Mouse (Mus musculus) retina, postnatal 7 days (tissue): Measurements from ENCODE around the gene Mpnd.
"Not testable (repeated sequence)": the region's sequence is repeated elsewhere in the genome, so short reads cannot be mapped to it uniquely, and the experiment has no call there.

Source experiments
- DNase-seq: peaks from one replicate; pipeline ENCODE4 v3.0.0-alpha.2; 2012; ENCODE audit warnings: low read depth, low spot score

The Mpnd gene

DNA sequence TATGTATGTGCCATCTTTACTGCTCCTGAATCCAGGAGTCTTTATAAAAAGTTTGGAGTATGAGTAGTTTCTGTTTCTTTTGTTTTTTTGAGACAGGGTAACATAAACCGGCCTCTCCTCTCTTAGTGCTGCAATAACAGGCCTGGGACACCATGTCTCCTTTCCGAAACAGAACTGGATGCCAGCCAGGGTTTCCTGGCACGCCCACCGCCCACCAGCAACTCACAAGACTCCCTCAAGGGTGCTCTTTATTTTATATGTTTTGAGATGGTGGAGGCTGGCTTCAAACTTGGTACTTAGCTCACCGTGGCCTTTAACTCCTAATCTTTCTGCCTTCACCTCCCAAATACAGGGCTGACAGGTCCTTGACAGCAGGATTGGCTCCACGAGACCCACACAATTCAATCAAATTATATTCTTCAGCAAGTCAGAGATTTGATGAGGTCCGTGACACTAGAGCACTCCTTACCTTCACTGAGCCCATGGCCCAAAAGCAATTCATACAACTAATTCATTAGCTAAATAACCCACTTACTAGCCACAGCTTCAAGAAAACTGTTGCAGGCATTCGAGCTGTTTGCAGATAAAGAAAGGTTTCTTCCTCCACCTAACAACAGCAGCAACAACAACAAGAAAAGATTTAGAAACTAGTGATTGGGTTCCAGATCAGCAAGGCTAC lies 33.2 kb downstream of the Mpnd start:
- DNase-seq = no peak

DNA sequence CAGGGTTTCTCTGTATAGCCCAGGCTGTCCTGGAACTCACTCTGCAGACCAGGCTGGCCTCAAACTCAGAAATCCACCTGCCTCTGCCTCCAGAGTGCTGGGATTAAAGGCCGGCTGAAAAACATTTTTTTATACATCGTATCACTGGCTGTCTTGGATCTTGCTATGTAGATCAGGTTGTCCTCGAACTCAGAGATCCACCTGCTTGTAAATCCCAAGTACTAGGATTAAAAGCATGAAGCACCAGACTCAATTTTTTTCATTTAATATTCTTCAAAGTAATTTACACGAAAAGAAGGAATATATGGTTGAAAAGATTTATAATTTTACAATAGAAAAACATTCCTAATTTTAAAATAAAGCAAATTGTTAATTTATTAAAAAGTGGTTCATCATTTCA lies 33.8 kb downstream of the Mpnd start:
- no peak for DNase-seq

DNA sequence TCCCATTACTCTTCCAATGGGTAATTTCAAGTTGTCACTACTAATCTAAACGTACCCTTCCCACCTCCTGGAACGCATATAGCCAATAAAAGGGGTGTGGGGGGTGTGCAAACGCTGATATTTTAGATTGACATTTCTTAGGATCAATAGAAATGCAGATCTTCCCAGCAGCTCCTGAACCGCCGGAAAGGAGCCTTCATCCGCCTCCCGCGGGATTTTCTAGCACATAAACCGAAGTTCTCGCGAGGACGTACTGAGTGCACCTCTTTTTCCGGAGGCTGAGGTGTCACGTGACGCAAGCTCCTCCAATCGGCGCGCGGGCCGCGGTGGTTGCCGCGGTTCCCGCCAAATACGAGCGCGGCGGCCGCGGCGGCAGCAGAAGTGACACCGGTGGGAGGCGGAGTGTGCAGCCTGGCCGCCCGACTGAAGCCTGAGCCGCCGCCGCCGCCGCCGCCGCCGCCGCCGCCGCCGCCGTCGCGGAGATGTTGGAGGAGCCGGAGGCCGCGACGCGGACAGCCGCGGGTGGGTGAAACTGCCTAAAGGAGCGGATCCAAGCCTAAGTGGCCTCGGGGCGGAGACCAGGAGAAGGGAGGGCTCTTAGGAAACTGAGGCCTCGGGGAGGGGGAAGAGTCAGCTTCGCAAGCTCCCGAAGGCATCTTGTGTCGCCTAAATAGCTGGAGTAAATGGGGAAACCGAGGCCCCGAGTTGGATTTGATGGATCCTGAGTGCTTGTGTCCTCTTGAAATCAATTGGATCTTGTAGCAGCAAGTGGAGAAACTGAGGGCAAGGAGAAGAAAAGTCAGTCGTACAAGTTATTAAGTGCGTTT lies 34.7 kb downstream of the Mpnd start, which contains the start of gene Chaf1a:
Chaf1a (plus strand) TSS at position 410 of the 827 bp plus-strand sequence.
- peak; percentile 94 for DNase-seq

DNA sequence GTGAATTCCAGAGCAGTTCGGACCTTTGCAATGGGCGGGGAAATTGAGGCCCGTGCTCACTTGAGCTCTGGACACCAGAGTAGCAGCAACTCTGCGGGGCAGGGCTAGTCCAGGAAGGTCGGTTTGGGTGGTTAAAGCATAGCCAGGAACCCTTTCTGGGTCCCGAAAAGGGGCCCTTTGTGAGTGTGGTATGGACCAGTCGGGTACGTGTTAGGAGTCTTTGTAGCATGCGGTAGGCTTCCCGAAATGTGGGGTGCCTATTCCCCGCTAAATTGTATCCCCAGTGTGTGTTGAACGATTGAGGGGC lies 35.3 kb downstream of the Mpnd start:
- no peak for DNase-seq

DNA sequence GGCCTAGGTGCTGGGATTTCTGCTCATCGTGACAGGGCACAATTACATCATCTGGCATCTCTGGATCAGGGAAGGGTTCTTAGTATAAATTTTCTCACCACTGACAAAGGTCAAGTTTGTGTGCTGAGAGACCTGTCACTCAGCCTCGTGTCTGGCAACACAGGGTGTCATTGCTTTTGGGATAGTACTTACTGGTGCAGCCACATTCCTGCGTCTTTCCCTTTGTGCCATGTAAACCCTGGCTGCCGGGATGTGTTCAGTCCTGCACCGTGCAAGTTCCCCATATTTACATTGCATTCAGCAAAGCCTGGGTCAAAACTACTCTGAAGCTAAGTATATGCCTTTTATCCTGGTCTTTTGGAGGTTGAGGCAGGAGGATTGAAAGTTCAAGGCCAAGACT lies 45.9 kb downstream of the Mpnd start:
- no peak for DNase-seq

DNA sequence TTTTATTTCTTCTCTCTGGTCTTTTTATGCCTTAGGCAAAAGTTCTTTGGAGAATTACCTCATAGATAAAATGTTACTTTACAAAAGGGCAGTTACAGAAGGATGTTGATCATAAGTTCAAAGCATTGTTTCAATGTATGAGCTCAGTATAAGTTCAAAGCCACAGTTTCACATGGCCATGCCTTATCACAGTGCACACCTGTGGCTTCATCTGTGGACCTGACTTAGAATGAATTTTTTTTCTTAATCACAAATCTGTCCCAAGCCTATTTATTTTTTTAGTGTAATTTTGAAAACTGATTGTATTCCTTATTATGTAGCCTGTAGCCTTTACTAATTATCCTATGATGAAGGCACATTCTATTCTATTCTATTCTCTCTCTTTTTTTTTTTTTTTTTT lies 49.4 kb downstream of the Mpnd start:
- DNase-seq = no peak

DNA sequence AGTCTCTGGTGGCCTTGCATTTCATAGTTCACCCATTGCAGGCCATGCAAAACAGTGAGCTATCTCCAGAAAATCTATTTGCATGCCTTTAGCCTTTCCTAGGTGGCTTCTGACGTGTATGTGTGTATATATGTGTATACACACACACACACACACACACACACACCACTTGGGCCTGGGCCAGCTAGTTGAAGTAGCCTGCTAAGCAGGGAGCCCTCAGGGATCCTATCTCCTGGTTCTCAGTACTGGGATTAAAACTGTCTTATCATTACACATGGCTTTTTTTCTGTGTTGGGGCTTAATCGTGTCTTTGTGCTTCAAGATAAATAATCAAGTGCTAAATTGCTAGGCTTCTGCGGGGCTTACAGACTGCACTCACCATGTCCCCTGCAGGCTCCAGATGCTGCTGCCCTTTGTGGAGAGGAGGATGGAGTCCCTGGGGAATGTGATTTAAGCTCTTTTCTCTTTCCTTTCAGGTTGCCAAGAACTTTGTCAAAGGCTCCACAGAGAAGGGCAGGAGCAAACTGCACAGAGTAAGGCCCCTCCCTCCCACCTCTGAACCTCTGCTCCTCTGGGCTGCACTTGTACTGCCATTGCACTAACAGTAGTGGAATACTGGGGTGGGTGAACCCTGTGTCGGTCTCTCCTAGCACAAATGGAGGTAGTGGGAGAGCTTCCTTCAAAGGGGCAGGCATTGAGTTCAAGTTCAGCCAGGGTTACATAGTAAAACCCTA lies 50.6 kb downstream of the Mpnd start:
- DNase-seq = no peak

DNA sequence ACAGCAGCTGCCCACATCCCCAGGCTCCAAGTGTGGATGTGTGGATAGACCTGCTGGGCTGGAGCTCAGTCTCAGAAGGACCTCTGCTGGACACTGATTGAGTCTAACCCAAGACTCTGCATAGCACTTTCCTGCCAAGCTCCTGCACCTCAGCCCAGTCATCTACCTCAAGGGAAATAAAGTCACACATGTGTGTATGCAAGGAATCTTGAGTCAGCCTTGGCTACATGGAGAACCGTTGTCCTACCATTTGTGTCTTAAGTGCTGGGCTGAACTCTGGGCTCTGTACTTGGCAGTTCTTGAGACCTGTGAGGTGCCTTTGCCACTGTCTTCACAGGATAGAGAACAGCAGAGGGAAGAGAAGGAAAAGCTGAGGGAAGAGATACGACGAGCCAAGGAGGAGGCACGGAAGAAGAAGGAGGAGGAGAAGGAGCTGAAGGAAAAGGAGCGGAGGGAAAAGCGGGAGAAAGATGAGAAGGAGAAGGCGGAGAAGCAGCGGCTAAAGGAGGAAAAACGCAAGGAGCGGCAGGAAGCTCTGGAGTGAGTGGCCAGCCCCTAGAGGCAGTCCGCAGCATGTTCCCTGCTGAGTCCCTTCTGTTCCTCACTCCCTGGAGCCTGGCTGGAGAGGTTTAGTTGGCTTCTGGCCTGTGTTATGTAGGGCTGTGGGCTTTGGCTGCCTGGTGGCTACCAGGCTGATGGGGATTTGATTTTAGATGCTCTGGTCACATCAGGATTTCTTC lies 52.0 kb downstream of the Mpnd start:
- no peak for DNase-seq

DNA sequence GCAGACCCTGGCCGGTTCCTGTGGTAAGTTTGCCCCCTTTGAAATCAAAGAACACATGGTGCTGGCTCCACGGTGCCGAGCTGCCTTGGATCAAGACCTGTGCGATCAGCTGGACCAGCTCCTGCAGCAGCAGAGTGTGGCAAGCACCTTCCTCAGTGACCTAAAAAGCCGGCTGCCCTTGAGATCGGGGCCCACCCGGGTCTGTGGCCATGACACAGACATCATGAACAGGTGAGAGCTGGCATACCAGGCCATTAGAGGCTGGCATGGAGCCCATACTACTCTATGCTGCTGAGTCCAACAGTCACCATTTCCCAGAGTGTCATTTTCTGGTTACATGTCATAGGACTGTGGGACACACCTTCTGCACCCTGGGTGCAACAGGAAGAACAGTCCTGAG lies 56.6 kb downstream of the Mpnd start:
- no peak for DNase-seq

DNA sequence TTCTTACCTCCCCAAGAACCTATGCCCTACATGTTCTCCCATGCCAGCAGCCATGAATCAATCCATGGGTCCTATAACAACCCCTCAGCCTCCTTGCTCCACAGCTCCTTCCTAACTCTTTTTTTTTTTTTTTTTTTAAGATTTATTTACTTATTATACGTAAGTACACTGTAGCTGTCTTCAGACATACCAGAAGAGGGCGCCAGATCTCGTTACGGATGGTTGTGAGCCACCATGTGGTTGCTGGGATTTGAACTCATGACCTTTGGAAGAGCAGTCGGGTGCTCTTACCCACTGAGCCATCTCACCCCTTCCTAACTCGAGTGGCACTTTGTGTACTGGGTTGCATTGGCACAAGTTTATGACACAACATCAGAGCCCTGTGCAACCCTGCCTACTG lies 60.2 kb downstream of the Mpnd start:
- not testable (repeated sequence) for DNase-seq
